Mouse (Mus musculus): ENCODE data around the gene Pbx4. TPM values are rescaled to one million over a fixed set of nuclear protein-coding genes. Genes with fewer than 3 reads are reported as not detected.

The Pbx4 gene
- total and polyA plus RNA-seq, 2 experiments from 2014 or later = 38.8 to 92.8 TPM

- H3K9me3 ChIP-seq (ENCODE audit: low read length) = no peaks in the 10 kb centered on the region
- H3K4me2 ChIP-seq (ENCODE audit: low read depth) = no peak overlapping the region
- no peak for TF ChIP-seq CTCF (IDR thresholded peaks at IDR 0.05; ENCODE audit: low read depth)
- H3K9ac ChIP-seq = no peak overlapping the region
- H3K4me1 ChIP-seq (ENCODE audit: insufficient read depth) = no peaks in the 10 kb centered on the region
- 84% methylated on average over 11 of the region's 11 CpGs for WGBS
- H3K4me3 ChIP-seq (ENCODE audit: low read depth, low read length) = no peak overlapping the region
- H3K27me3 ChIP-seq (ENCODE audit: insufficient read depth, low read length) = no peaks in the 10 kb centered on the region
- no peak for DNase-seq
- peaks cover 3% of the 10 kb centered on the region; the same call in 1 of the 2 replicates for H3K36me3 ChIP-seq (ENCODE audit: insufficient read depth)
- ATAC-seq = no peak
- no peak overlapping the region for H3K27ac ChIP-seq (ENCODE audit: low read depth, low read length)
These were observed 37.9 kb downstream of the Pbx4 start for GRCm38 (mm10) chr8:69870003-69870765.

- no peak for TF ChIP-seq CTCF (IDR thresholded peaks at IDR 0.05; ENCODE audit: low read depth)
- no peak overlapping the region for H3K9ac ChIP-seq
- H3K27ac ChIP-seq (ENCODE audit: low read depth, low read length) = no peak overlapping the region
- no peaks in the 10 kb centered on the region for H3K4me1 ChIP-seq (ENCODE audit: insufficient read depth)
- ATAC-seq = no peak
- no peak overlapping the region for H3K4me2 ChIP-seq (ENCODE audit: low read depth)
- H3K9me3 ChIP-seq (ENCODE audit: low read length) = no peaks in the 10 kb centered on the region
- DNase-seq = no peak
- no peak overlapping the region for H3K4me3 ChIP-seq (ENCODE audit: low read depth, low read length)
- 92% methylated on average over 6 of the region's 6 CpGs for WGBS
- H3K36me3 ChIP-seq (ENCODE audit: insufficient read depth) = peaks cover 3% of the 10 kb centered on the region; the same call in 1 of the 2 replicates
- no peaks in the 10 kb centered on the region for H3K27me3 ChIP-seq (ENCODE audit: insufficient read depth, low read length)
These were observed 38.6 kb downstream of the Pbx4 start for GRCm38 (mm10) chr8:69870907-69871306.

DNA sequence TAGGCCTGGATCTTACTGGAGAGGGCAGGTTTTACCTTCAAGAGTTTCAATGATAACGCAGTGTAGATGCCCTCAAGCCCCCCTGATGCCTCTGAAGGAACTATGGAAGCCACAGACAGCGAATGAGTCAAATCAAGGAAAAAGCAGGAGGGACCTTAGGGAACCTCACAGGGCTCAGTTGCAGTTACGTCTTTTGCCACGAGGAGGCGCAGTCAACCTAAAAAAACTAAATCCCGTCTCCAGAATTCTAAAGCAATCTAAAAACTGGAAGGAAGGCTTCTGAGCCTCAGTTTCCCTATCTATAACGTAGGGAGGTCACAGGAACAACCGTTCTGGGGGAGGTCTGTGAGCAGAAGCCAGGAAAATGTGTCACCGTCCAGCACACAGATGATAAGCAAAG lies 41.9 kb downstream of the Pbx4 start:
- H3K4me3 ChIP-seq (ENCODE audit: low read depth, low read length) = no peak overlapping the region
- H3K4me1 ChIP-seq (ENCODE audit: insufficient read depth) = no peaks in the 10 kb centered on the region
- ATAC-seq (peak; percentile 17; the same call in 1 of the 2 replicates), DNase-seq (peak; percentile 85)
- H3K4me2 ChIP-seq (ENCODE audit: low read depth) = no peak overlapping the region
- H3K36me3 ChIP-seq (ENCODE audit: insufficient read depth) = peaks cover 3% of the 10 kb centered on the region; the same call in 1 of the 2 replicates
- H3K27ac ChIP-seq (ENCODE audit: low read depth, low read length) = no peak overlapping the region
- no peak overlapping the region for H3K9ac ChIP-seq
- peak; percentile 84 for TF ChIP-seq CTCF (IDR thresholded peaks at IDR 0.05; ENCODE audit: low read depth)
- no peaks in the 10 kb centered on the region for H3K9me3 ChIP-seq (ENCODE audit: low read length)
- no peaks in the 10 kb centered on the region for H3K27me3 ChIP-seq (ENCODE audit: insufficient read depth, low read length)
- 12% methylated on average over 9 of the region's 9 CpGs for WGBS

GRCm38 (mm10) chr8:69874654-69875053 lies 42.4 kb downstream of the Pbx4 start:
- 83% methylated on average over 13 of the region's 13 CpGs for WGBS
- H3K9ac ChIP-seq = no peak overlapping the region
- no peak overlapping the region for H3K27ac ChIP-seq (ENCODE audit: low read depth, low read length)
- no peak for DNase-seq
- peaks cover 3% of the 10 kb centered on the region; the same call in 1 of the 2 replicates for H3K36me3 ChIP-seq (ENCODE audit: insufficient read depth)
- no peaks in the 10 kb centered on the region for H3K27me3 ChIP-seq (ENCODE audit: insufficient read depth, low read length)
- no peaks in the 10 kb centered on the region for H3K9me3 ChIP-seq (ENCODE audit: low read length)
- H3K4me1 ChIP-seq (ENCODE audit: insufficient read depth) = no peaks in the 10 kb centered on the region
- no peak overlapping the region for H3K4me3 ChIP-seq (ENCODE audit: low read depth, low read length)
- ATAC-seq = no peak
- TF ChIP-seq CTCF (IDR thresholded peaks at IDR 0.05; ENCODE audit: low read depth) = no peak
- H3K4me2 ChIP-seq (ENCODE audit: low read depth) = no peak overlapping the region

GRCm38 (mm10) chr8:69876097-69876496 lies 43.8 kb downstream of the Pbx4 start:
- 49% methylated on average over 10 of the region's 10 CpGs for WGBS
- no peak for DNase-seq
- no peak overlapping the region for H3K4me2 ChIP-seq (ENCODE audit: low read depth)

GRCm38 (mm10) chr8:69876967-69877366 lies 44.7 kb downstream of the Pbx4 start:
- WGBS = 79% methylated on average over 10 of the region's 10 CpGs
- peaks cover 3% of the 10 kb centered on the region; the same call in 1 of the 2 replicates for H3K36me3 ChIP-seq (ENCODE audit: insufficient read depth)
- no peaks in the 10 kb centered on the region for H3K9me3 ChIP-seq (ENCODE audit: low read length)
- no peak overlapping the region for H3K27ac ChIP-seq (ENCODE audit: low read depth, low read length)
- no peak overlapping the region for H3K4me3 ChIP-seq (ENCODE audit: low read depth, low read length)
- no peak overlapping the region for H3K9ac ChIP-seq
- DNase-seq (no peak), ATAC-seq (no peak)
- peaks cover 13% of the 10 kb centered on the region for H3K27me3 ChIP-seq (ENCODE audit: insufficient read depth, low read length)
- no peak overlapping the region for H3K4me2 ChIP-seq (ENCODE audit: low read depth)
- 0 out of 2 replicates have a peak, but pooled peaks cover 6% of the 10 kb centered on the region for H3K4me1 ChIP-seq (ENCODE audit: insufficient read depth)
- no peak for TF ChIP-seq CTCF (IDR thresholded peaks at IDR 0.05; ENCODE audit: low read depth)

More at GRCm38 (mm10) chr8:69876097-69876496, 43.8 kb downstream of the Pbx4 start:
- Histone ChIP-seq H3K27me3 (ENCODE audit: insufficient read depth, low read length) (peaks cover 8% of the 10 kb centered on the region), H3K36me3 (ENCODE audit: insufficient read depth) (peaks cover 3% of the 10 kb centered on the region; the same call in 1 of the 2 replicates), H3K4me1 (ENCODE audit: insufficient read depth) (0 out of 2 replicates have a peak, but pooled peaks cover 6% of the 10 kb centered on the region), H3K27ac (ENCODE audit: low read depth, low read length) (no peak overlapping the region), H3K9ac (no peak overlapping the region), H3K4me3 (ENCODE audit: low read depth, low read length) (no peak overlapping the region), H3K9me3 (ENCODE audit: low read length) (no peaks in the 10 kb centered on the region)
- no peak for TF ChIP-seq CTCF (IDR thresholded peaks at IDR 0.05; ENCODE audit: low read depth)
- ATAC-seq = no peak

- Histone ChIP-seq H3K27me3 (ENCODE audit: insufficient read depth, low read length) (peaks cover 15% of the 10 kb centered on the region), H3K4me1 (ENCODE audit: insufficient read depth) (0 out of 2 replicates have a peak, but pooled peaks cover 6% of the 10 kb centered on the region), H3K4me3 (ENCODE audit: low read depth, low read length) (no peak overlapping the region), H3K9ac (no peak overlapping the region), H3K27ac (ENCODE audit: low read depth, low read length) (no peak overlapping the region), H3K4me2 (ENCODE audit: low read depth) (no peak overlapping the region), H3K36me3 (ENCODE audit: insufficient read depth) (peaks cover 3% of the 10 kb centered on the region; the same call in 1 of the 2 replicates), H3K9me3 (ENCODE audit: low read length) (no peaks in the 10 kb centered on the region)
- no peak for TF ChIP-seq CTCF (IDR thresholded peaks at IDR 0.05; ENCODE audit: low read depth)
- no peak for DNase-seq
- ATAC-seq = no peak
- WGBS = 88% methylated on average over 4 of the region's 4 CpGs
These were observed 45.1 kb downstream of the Pbx4 start for GRCm38 (mm10) chr8:69877396-69877795.

All from forebrain, postnatal 0 days (tissue).